Mouse (Mus musculus) adrenal gland, adult 2 months (tissue): ENCODE results near the gene Rasgrp3. TPM values are rescaled to one million over a fixed set of nuclear protein-coding genes. Genes with fewer than 3 reads are reported as not detected.
"Not testable (repeated sequence)": the region's sequence is repeated elsewhere in the genome, so short reads cannot be mapped to it uniquely, and the experiment has no call there.

Experiments used
- DNase-seq: peaks from one replicate; pipeline ENCODE4 v3.0.0; 2021
- long read RNA-seq: library from polyadenylated mRNA; stranded (forward); transcript quantifications from one replicate; pipeline ENCODE4 v2.0.0, GENCODE M21; 2021
- polyA plus RNA-seq: library from polyadenylated mRNA; depleted of rRNA; stranded (reverse); fragments of >200 nt; gene quantifications from 2 replicates; pipeline ENCODE4 v1.2.3, GENCODE M21; 2012; rRNA removed
- total RNA-seq, 2 experiments: library from RNA; stranded (reverse); gene quantifications; 2 replicates each; pipeline ENCODE4 v1.2.3; 2021

Gene Rasgrp3
- total RNA-seq, result 10 to 100 TPM; 12.5 to 19.9 TPM
- polyA plus RNA-seq, result 1.5 and 1.8 TPM in 2 replicates
- long read RNA-seq, partial matches to known transcripts, result 1 of 1 reads
- long read RNA-seq, other reads (novel, unspliced or antisense), result 0 of 1 reads

GRCm38 (mm10) chr17:75435599-75435998, at the start of gene Rasgrp3:
Rasgrp3 (plus strand) TSS chr17:75435896.
- DNase-seq, result peak; percentile 32

GRCm38 (mm10) chr17:75388402-75388801, 47.3 kb upstream of the Rasgrp3 start:
- no peak for DNase-seq

DNA sequence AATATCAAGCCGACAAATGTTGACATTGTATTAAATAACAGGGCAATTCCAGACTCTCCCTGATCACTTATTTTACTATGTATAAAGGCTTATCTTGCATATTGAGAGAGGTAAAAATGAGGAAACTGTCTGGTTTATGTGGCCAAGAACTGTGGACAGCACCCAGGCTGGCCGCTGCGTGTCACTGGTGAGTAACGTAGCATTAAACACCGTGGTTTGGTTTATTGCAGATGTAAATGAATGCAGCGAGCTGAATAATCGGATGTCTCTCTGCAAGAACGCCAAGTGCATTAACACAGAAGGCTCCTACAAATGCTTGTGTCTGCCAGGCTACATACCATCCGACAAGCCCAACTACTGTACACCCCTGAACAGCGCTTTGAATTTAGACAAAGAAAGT, 45.6 kb upstream of the Rasgrp3 start:
- DNase-seq, result no peak

DNA sequence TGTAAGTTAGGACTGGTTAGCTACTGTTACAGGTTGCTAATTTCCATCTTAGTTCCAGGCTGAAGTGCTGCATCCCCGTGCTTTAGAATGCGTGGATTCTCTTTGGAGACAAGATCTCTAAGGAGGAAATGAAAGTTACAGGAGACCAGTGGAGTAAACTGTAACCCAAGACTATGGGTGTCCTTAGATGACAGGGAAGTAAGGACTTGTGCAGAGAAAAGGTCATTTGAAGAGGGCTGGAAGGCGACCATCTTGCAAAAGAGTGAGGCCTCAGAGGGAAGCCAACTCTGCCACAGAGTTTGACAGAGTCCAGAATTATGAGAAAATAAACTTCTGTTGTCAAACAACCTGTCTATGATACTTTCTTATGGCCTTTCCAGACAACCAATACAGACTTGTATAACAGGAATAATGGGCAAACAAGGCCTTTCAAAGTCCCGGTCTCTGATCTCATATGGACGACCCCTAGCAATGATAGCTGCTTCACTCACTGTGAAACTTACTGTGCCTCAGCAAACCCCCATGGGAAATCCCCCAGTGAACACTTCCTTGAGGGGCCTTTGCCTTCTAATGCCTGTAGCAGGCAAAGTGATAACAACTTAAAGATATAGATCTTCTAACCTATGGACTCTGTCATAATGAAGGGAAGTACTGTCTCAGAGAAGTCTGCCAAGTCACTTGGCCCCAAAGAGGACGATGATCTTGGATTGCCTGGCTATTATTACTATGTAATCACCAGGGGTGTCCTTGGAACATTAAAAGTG, 44.1 kb upstream of the Rasgrp3 start:
- DNase-seq, result no peak

GRCm38 (mm10) chr17:75406405-75406804, 29.3 kb upstream of the Rasgrp3 start:
- DNase-seq, result no peak

DNA sequence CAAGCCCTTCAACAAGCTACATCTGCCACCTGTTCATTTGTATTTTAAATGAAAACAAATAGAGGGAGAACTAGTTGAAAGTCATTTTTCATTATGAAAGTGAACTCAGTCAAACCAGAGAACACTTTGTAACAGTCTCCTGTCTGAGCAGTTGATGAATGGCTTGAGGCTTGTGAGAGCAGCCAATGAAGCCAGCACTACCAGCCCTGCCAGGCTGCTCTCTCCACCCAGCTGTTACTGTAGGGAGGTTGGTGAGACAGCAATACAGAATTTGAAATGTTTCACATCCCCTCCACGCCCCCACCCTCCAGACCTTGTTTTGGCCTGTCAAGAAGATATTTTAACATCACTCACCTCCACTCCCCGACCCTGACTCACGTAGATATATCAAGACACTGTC, 18.8 kb upstream of the Rasgrp3 start:
- no peak for DNase-seq

DNA sequence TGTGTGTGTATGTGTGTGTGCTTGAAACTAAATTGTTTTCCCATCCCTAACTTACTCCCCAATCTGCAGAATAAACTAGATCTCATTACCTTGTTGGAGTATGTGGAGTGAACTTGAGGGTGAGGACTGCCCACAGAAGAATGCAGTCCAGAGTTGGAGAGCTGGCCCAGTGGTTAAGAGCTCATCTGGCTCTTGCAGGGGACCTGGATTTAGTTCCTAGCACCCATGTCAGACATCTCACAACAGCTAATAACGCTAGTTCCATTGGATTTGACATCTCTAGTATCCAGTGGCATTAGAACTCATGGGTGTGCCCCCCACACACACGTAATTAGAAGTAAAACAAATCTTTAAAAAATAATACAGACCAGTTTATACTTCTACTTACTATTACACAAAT, 1.5 kb upstream of the Rasgrp3 start:
- DNase-seq, result no peak

DNA sequence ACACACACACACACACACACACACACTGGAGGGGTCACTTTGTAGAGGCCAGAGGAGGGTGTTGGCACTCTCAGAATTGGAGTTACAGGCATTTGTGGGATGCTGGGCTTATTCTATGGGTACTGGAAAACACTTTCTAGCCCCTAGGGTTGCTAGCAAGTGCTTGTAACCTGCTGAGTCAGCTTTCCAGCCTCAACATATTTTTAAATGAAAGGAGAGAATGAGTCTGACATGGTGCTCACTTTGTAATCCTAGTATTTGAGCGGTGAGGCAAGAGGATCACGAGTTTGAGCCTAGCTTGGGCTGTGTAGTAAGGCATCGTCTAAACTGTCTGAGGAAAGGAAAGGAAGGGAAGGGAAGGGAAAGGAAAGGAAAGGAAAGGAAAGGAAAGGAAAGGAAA, 825 bp upstream of the Rasgrp3 start:
- DNase-seq, result no peak

DNA sequence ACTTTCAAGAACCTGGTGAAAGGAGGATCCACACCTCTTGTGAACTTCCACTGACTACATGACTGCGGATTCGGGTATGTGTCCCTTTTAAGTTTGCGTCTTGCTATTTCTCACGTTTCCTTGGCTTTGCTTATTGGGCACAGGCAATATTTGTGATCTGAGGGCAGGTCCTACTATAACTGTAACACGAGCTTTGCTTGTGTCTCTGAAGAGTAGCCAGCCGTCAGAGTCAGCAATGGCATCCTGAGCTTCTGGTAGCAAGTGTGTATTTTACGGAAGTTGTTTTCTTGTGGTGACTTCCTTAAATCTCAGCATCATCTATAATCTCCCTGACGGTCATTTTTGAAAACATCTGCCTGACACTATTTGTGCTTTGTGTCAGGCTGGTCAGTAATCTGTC, 399 bp downstream of the Rasgrp3 start:
- DNase-seq, result no peak

- no peak for DNase-seq
These were observed 1.1 kb downstream of the Rasgrp3 start for GRCm38 (mm10) chr17:75436819-75437218.

- DNase-seq, result no peak
These were observed 1.6 kb downstream of the Rasgrp3 start for GRCm38 (mm10) chr17:75437239-75437750.

DNA sequence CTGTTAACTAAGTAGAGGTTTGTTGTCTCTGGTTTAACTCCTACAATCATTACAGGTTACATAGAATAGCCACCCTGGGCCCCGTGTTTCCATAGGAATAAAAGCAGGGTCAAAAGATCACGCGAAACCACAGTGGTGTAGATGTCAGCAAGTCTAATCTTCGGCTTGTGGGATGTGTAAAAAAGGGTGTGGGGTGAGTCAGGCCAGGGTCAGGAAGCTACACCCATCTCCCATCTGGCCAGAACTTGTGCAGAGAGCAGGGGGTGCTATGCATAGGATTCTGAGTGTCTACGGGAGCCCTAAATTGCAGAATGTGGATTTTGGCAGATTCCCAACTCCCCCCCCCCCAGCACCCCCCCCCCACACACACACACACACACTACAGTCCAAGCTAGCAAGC, 2.5 kb downstream of the Rasgrp3 start:
- no peak for DNase-seq

DNA sequence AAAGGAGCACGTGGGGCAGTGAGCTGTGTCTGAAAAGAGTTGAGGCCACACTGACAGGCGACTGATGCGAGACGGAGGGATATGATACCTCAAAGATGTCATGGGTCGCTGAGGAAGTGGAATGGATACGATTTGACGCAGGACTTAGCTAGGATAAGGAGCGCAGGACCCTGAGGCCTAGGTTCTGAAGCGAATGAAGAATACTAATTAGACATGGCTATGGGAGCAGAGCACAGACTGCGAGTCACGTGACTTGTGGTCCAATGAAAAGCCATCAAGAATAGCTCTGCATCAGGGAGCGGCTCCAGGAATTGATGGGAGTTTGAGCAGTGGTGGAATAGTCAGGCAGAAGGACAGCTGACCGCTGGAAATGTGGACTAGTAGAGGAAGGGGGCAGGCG, 3.4 kb downstream of the Rasgrp3 start:
- DNase-seq, result no peak

DNA sequence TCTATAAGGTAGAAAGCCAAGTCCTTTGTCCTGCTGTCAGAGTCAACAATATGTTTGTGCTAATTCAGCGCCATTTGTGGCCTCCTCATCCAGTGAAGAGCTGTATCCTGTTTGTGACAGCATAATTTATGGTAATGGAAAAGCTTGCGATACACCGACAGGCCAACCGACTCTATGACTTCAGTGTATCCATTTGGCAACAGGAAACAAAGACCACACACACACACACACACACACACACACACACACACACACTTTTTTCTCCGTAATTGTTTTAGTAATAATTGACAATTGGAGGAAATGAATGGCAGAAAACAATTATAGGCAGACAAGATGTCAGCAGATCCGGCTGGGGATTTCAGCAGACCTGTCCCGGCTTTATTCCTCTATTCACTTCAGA, 4.9 kb downstream of the Rasgrp3 start:
- DNase-seq, result no peak

DNA sequence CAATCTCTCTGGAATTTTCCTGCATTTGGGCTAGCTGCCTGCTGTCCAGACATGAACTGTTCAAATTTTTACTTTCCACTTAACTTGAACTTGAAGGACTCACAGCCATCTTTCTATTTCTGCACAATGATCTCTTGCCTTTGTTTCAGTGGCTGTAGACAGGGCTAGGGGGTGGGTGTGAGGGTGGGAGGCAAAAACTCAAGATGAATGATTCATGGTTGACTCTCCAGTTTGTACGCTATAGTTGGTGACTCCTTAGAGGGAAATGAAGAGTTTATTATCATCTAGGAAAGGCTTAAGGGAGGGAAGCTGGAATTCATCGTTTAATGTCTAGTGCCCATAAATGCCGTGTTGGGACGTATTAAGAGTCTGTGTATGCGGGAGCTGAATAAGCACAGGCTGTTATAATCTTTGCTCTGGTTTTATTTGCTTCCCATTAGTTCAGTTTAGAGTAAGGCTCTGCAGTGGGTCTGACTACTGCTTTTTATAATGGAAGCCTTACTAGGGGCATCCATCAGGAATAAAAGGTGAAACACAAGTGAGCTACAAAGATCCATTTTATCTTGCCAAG, 5.6 kb downstream of the Rasgrp3 start:
- DNase-seq, result no peak

DNA sequence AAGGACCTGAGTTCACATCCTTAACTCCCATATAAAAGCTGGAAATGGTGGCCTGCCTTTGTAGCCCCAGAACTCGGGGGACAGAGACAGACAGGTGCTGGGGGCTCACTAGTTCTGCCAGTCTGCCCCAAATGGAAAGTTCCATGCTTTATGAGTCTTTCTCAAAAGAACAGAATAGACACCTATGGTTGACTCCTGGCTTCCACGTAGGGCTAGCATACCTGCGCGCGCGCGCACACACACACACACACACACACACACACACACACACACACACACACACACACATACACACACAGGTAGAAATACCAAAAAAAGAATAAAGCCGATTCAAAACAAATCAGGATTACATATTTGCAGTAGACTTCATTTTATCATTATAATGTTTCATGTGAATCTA, 6.7 kb downstream of the Rasgrp3 start:
- no peak for DNase-seq

GRCm38 (mm10) chr17:75443064-75443621, 7.4 kb downstream of the Rasgrp3 start:
- no peak for DNase-seq

- no peak for DNase-seq
These were observed 12.6 kb downstream of the Rasgrp3 start for GRCm38 (mm10) chr17:75448257-75448656.

DNA sequence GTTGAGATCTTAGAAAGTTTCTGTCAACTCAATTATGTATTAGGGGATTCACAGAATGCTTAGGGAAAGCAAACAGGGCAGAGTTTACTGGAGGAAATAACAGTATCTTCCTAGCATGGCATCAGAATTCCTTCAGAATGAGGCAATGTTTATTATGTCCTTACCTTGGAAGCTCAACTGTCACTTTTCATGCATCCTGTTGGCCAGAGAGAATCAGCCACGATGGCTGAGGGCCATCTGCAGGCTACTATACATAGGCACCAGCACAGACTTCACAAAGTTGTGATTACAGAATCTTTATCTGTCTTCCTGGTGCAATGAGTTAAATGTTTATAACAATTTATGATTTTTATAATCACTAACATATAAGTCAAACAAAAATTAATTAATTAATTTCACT, 13.3 kb downstream of the Rasgrp3 start:
- no peak for DNase-seq

- DNase-seq, result no peak
These were observed 16.6 kb downstream of the Rasgrp3 start for GRCm38 (mm10) chr17:75452313-75452712.

DNA sequence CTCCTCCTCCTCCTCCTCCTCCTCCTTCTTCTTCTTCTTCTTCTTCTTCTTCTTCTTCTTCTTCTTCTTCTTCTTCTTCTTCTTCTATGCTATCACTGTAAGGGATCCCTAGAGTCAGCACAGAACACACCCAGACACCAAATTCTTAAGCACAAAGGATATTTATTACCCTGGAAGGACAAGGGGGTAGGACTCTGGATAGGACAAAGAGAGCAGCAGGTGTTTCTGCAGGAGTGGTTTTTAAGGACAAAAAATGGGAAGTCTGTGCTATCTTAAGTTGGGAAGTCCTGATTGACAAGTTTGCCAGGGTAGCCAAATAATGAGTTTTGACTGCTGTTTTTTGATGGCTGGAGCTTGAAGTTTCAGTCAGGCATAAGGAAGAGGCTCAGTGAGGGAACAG, 17.9 kb downstream of the Rasgrp3 start:
- no peak for DNase-seq

DNA sequence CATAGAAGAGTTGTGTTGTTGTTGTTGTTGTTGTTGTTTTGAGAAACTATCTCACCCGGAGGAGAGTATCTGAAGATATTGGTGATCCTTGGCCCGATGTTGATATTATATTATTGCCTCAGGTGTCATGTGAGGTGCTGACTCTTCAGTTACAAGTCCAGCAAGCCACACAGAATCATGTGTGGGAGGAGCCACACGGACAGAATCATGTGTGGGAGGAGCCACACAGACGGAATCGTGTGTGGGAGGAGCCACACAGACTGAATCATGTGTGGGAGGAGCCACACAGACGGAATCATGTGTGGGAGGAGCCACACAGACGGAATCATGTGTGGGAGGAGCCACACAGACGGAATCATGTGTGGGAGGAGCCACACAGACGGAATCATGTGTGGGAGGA, 20.4 kb downstream of the Rasgrp3 start:
- not testable (repeated sequence) for DNase-seq

- no peak for DNase-seq
These were observed 24.9 kb downstream of the Rasgrp3 start for GRCm38 (mm10) chr17:75460621-75461020.
